Mouse (Mus musculus) erythroblast, embryonic 14.5 days (primary cell): ENCODE results near the gene Zfp575.

Experiments
- GATA1 ChIP-seq: IDR thresholded peaks from 2 replicates; pipeline ENCODE4 v1.6.1; 2012; ENCODE audit warnings: low read length, inconsistent platforms, mixed read lengths
- TAL1 ChIP-seq: IDR thresholded peaks from 3 replicates; pipeline ENCODE4 v1.6.1; 2012; ENCODE audit warnings: low read length, inconsistent platforms, mixed read lengths

GRCm38 (mm10) chr7:24636264-24636663, 48.8 kb upstream of the Zfp575 start, which contains the start of gene Lypd3:
- TF ChIP-seq GATA1 (no peak), TAL1 (no peak)
